Mouse (Mus musculus): ENCODE data around the gene Cpsf6. TPM values are rescaled to one million over a fixed set of nuclear protein-coding genes. Genes with fewer than 3 reads are reported as not detected.

The Cpsf6 gene
- polyA plus RNA-seq, 1 experiment, result 21.8 TPM

- Histone ChIP-seq H3K79me2 (ENCODE audit: control insufficient read depth, insufficient read depth) (no peaks in the 10 kb centered on the region), H3K4me3 (no peak overlapping the region), H3K36me3 (ENCODE audit: control insufficient read depth, insufficient read depth) (no peaks in the 10 kb centered on the region), H3ac (ENCODE audit: control insufficient read depth, insufficient read length) (no peak overlapping the region), H3K27me3 (ENCODE audit: control insufficient read depth, insufficient read depth, insufficient read length) (no peaks in the 10 kb centered on the region), H3K4me2 (ENCODE audit: low read depth) (no peak overlapping the region)
- no peak for TF ChIP-seq TCF12 (IDR thresholded peaks at IDR 0.05; ENCODE audit: insufficient read depth, poor library complexity, severe bottlenecking)
- TF ChIP-seq POLR2AphosphoS2 (IDR thresholded peaks at IDR 0.05; ENCODE audit: insufficient read length, low read depth), result peak; percentile 44
These were observed 44.2 kb downstream of the Cpsf6 start for GRCm38 (mm10) chr10:117335649-117336048.

- Histone ChIP-seq H3K4me2 (ENCODE audit: low read depth) (no peak overlapping the region), H3K36me3 (ENCODE audit: control insufficient read depth, insufficient read depth) (no peaks in the 10 kb centered on the region), H3K27me3 (ENCODE audit: control insufficient read depth, insufficient read depth, insufficient read length) (no peaks in the 10 kb centered on the region), H3ac (ENCODE audit: control insufficient read depth, insufficient read length) (no peak overlapping the region), H3K4me3 (no peak overlapping the region), H3K79me2 (ENCODE audit: control insufficient read depth, insufficient read depth) (no peaks in the 10 kb centered on the region)
- TF ChIP-seq CEBPB (IDR thresholded peaks at IDR 0.05; ENCODE audit: insufficient read depth, poor library complexity, severe bottlenecking) (no peak), POLR2A (IDR thresholded peaks at IDR 0.05; ENCODE audit: insufficient read length, low read depth) (no peak), SRF (IDR thresholded peaks at IDR 0.05; ENCODE audit: control insufficient read depth, insufficient read length, low read depth) (no peak), MYOD1 (IDR thresholded peaks at IDR 0.05; ENCODE audit: control insufficient read depth in 1 of 3, insufficient read length in 2 of 3, low read depth in 2 of 3) (no peak), TCF3 (IDR thresholded peaks at IDR 0.05; ENCODE audit: insufficient read length, low read depth) (no peak), TCF12 (IDR thresholded peaks at IDR 0.05; ENCODE audit: insufficient read depth, poor library complexity, severe bottlenecking) (no peak), POLR2AphosphoS2 (IDR thresholded peaks at IDR 0.05; ENCODE audit: insufficient read length, low read depth) (no peak), E2F4 (IDR thresholded peaks at IDR 0.05; ENCODE audit: insufficient read depth) (no peak), MAX (IDR thresholded peaks at IDR 0.05; ENCODE audit: low read depth) (no peak), MYOG (IDR thresholded peaks at IDR 0.05; ENCODE audit: control insufficient read depth in 1 of 3, insufficient read depth in 1 of 3, insufficient read length in 2 of 3, low read depth in 2 of 3) (no peak), REST (IDR thresholded peaks at IDR 0.05; ENCODE audit: insufficient read depth, insufficient read length) (no peak), USF1 (IDR thresholded peaks at IDR 0.05; ENCODE audit: low read depth) (no peak)
These were observed 49.3 kb downstream of the Cpsf6 start for GRCm38 (mm10) chr10:117330521-117330920.

GRCm38 (mm10) chr10:117323782-117324181 lies 56.0 kb downstream of the Cpsf6 start:
- no peak overlapping the region for H3K4me3 ChIP-seq
- TF ChIP-seq CEBPB (IDR thresholded peaks at IDR 0.05; ENCODE audit: insufficient read depth, poor library complexity, severe bottlenecking) (no peak), TCF12 (IDR thresholded peaks at IDR 0.05; ENCODE audit: insufficient read depth, poor library complexity, severe bottlenecking) (no peak), MYOD1 (IDR thresholded peaks at IDR 0.05; ENCODE audit: control insufficient read depth in 1 of 3, insufficient read length in 2 of 3, low read depth in 2 of 3) (no peak), TCF3 (IDR thresholded peaks at IDR 0.05; ENCODE audit: insufficient read length, low read depth) (no peak), POLR2AphosphoS2 (IDR thresholded peaks at IDR 0.05; ENCODE audit: insufficient read length, low read depth) (no peak), REST (IDR thresholded peaks at IDR 0.05; ENCODE audit: insufficient read depth, insufficient read length) (no peak), MYOG (IDR thresholded peaks at IDR 0.05; ENCODE audit: control insufficient read depth in 1 of 3, insufficient read depth in 1 of 3, insufficient read length in 2 of 3, low read depth in 2 of 3) (no peak), POLR2A (IDR thresholded peaks at IDR 0.05; ENCODE audit: insufficient read length, low read depth) (no peak)
- no peaks in the 10 kb centered on the region for H3K36me3 ChIP-seq (ENCODE audit: control insufficient read depth, insufficient read depth)
- H3K27me3 ChIP-seq (ENCODE audit: control insufficient read depth, insufficient read depth, insufficient read length), result no peaks in the 10 kb centered on the region
- no peak overlapping the region for H3K4me2 ChIP-seq (ENCODE audit: low read depth)
- H3ac ChIP-seq (ENCODE audit: control insufficient read depth, insufficient read length), result no peak overlapping the region
- H3K79me2 ChIP-seq (ENCODE audit: control insufficient read depth, insufficient read depth), result no peaks in the 10 kb centered on the region

- no peak overlapping the region for H3K4me3 ChIP-seq
- H3ac ChIP-seq (ENCODE audit: control insufficient read depth, insufficient read length), result no peak overlapping the region
- H3K27me3 ChIP-seq (ENCODE audit: control insufficient read depth, insufficient read depth, insufficient read length), result peaks cover 7% of the 10 kb centered on the region
- no peaks in the 10 kb centered on the region for H3K36me3 ChIP-seq (ENCODE audit: control insufficient read depth, insufficient read depth)
- H3K4me2 ChIP-seq (ENCODE audit: low read depth), result no peak overlapping the region
- TF ChIP-seq POLR2A (IDR thresholded peaks at IDR 0.05; ENCODE audit: insufficient read length, low read depth) (no peak), E2F4 (IDR thresholded peaks at IDR 0.05; ENCODE audit: insufficient read depth) (no peak), MAX (IDR thresholded peaks at IDR 0.05; ENCODE audit: low read depth) (no peak), SRF (IDR thresholded peaks at IDR 0.05; ENCODE audit: control insufficient read depth, insufficient read length, low read depth) (no peak), REST (IDR thresholded peaks at IDR 0.05; ENCODE audit: insufficient read depth, insufficient read length) (no peak), CEBPB (IDR thresholded peaks at IDR 0.05; ENCODE audit: insufficient read depth, poor library complexity, severe bottlenecking) (no peak), TCF12 (IDR thresholded peaks at IDR 0.05; ENCODE audit: insufficient read depth, poor library complexity, severe bottlenecking) (no peak), USF1 (IDR thresholded peaks at IDR 0.05; ENCODE audit: low read depth) (no peak)
- no peaks in the 10 kb centered on the region for H3K79me2 ChIP-seq (ENCODE audit: control insufficient read depth, insufficient read depth)
These were observed 57.2 kb downstream of the Cpsf6 start for GRCm38 (mm10) chr10:117322630-117323029.

GRCm38 (mm10) chr10:117320571-117320981 lies 59.2 kb downstream of the Cpsf6 start:
- Histone ChIP-seq H3K4me2 (ENCODE audit: low read depth) (no peak overlapping the region), H3K79me2 (ENCODE audit: control insufficient read depth, insufficient read depth) (no peaks in the 10 kb centered on the region), H3K27me3 (ENCODE audit: control insufficient read depth, insufficient read depth, insufficient read length) (peaks cover 7% of the 10 kb centered on the region), H3ac (ENCODE audit: control insufficient read depth, insufficient read length) (no peak overlapping the region), H3K4me3 (no peak overlapping the region), H3K36me3 (ENCODE audit: control insufficient read depth, insufficient read depth) (no peaks in the 10 kb centered on the region)
- TF ChIP-seq CEBPB (IDR thresholded peaks at IDR 0.05; ENCODE audit: insufficient read depth, poor library complexity, severe bottlenecking) (no peak), TCF12 (IDR thresholded peaks at IDR 0.05; ENCODE audit: insufficient read depth, poor library complexity, severe bottlenecking) (no peak), MYOD1 (IDR thresholded peaks at IDR 0.05; ENCODE audit: control insufficient read depth in 1 of 3, insufficient read length in 2 of 3, low read depth in 2 of 3) (no peak), POLR2A (IDR thresholded peaks at IDR 0.05; ENCODE audit: insufficient read length, low read depth) (no peak), REST (IDR thresholded peaks at IDR 0.05; ENCODE audit: insufficient read depth, insufficient read length) (no peak), SRF (IDR thresholded peaks at IDR 0.05; ENCODE audit: control insufficient read depth, insufficient read length, low read depth) (no peak), MYOG (IDR thresholded peaks at IDR 0.05; ENCODE audit: control insufficient read depth in 1 of 3, insufficient read depth in 1 of 3, insufficient read length in 2 of 3, low read depth in 2 of 3) (no peak), MAX (IDR thresholded peaks at IDR 0.05; ENCODE audit: low read depth) (no peak), POLR2AphosphoS2 (IDR thresholded peaks at IDR 0.05; ENCODE audit: insufficient read length, low read depth) (no peak), E2F4 (IDR thresholded peaks at IDR 0.05; ENCODE audit: insufficient read depth) (no peak), USF1 (IDR thresholded peaks at IDR 0.05; ENCODE audit: low read depth) (no peak), TCF3 (IDR thresholded peaks at IDR 0.05; ENCODE audit: insufficient read length, low read depth) (no peak)

Data from myocyte (in vitro differentiated cells).